Mouse (Mus musculus) spleen, adult 2 months (tissue): ENCODE measurements around the gene Bcat2. TPM values are rescaled to one million over a fixed set of nuclear protein-coding genes. Genes with fewer than 3 reads are reported as not detected.

Experiments
- DNase-seq, 2 experiments: peaks; one replicate each; pipeline versions ENCODE4 v3.0.0 to v3.0.0-alpha.2; 2012 to 2021; ENCODE audit warnings: low spot score in 2 of 2, low read depth in 1 of 2
- H3K27ac ChIP-seq: fragments of 200-500 bp; 2 replicates; pipeline ENCODE4 v1.5.1; 2012; ENCODE audit warnings: low read length, inconsistent platforms; ENCODE audit not compliant: insufficient read depth
- H3K27me3 ChIP-seq: fragments of 200-500 bp; 2 replicates; pipeline ENCODE4 v1.6.1; 2012; ENCODE audit warnings: mild to moderate bottlenecking, moderate library complexity, low read length, inconsistent platforms; ENCODE audit not compliant: control insufficient read depth, insufficient read depth
- H3K36me3 ChIP-seq: fragments of 200-500 bp; 2 replicates; pipeline ENCODE4 v1.6.1; 2012; ENCODE audit warnings: mild to moderate bottlenecking, low read length, inconsistent platforms; ENCODE audit not compliant: control insufficient read depth, insufficient read depth
- H3K4me1 ChIP-seq: fragments of 200-500 bp; 2 replicates; pipeline ENCODE4 v1.6.1; 2011; ENCODE audit warnings: inconsistent platforms; ENCODE audit not compliant: control insufficient read depth, insufficient read depth, insufficient read length
- H3K4me3 ChIP-seq: fragments of 200-500 bp; 2 replicates; pipeline ENCODE4 v1.5.1; 2011; ENCODE audit warnings: mild to moderate bottlenecking, inconsistent platforms; ENCODE audit not compliant: insufficient read depth, insufficient read length; ENCODE audit errors: extremely low read depth
- CTCF ChIP-seq: fragments of 200-500 bp; IDR thresholded peaks from 2 replicates; pipeline ENCODE4 v1.5.1; 2011; ENCODE audit warnings: mild to moderate bottlenecking, inconsistent platforms; ENCODE audit not compliant: insufficient read depth, insufficient read length, insufficient replicate concordance; ENCODE audit errors: extremely low read depth
- POLR2A ChIP-seq: fragments of 200-500 bp; IDR thresholded peaks from 2 replicates; pipeline ENCODE4 v1.6.1; 2011; ENCODE audit warnings: low read depth, low read length, inconsistent platforms
- WGBS: fragments of 180-500 bp; shearing (Covaris S2); methylation state at CpG from one replicate; pipeline ENCODE4 v1.1.7; 2018; 5-methylcytosine and 5-hydroxymethylcytosine counted together
- polyA plus RNA-seq: library from polyadenylated mRNA; depleted of rRNA; stranded (reverse); fragments of >200 nt; gene quantifications from 2 replicates; pipeline ENCODE4 v1.2.3, GENCODE M21; 2012

The Bcat2 gene
- polyA plus RNA-seq, 1 experiment = 55.6 TPM

DNA sequence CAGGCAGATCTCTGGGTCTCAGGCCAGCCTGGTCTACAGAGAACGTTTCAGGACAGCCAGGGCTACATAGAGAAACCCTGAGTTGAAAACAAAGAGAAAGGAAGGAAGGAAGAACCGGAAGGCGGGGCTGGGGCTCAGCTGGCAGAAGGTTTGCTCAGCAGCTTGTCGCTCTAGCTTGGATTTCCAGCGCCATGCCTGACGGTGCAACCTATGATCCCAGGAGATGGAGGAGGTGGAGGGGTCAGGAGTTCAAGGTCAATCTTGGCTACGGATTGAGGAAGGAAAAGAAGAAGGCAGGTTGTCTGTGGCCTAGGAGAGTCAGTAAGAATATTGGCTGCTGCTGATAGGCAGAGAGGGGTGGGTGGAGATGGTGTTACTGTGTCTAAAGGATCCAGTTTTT is 9.7 kb upstream of the Bcat2 start:
- Histone ChIP-seq H3K4me1 (0 out of 2 replicates have a peak, but pooled peaks cover 7% of the 10 kb centered on the region), H3K27ac (no peak overlapping the region), H3K36me3 (no peaks in the 10 kb centered on the region), H3K4me3 (no peak overlapping the region), H3K27me3 (no peaks in the 10 kb centered on the region)
- WGBS = 54% methylated on average over 7 of the region's 7 CpGs
- no peak for DNase-seq
- TF ChIP-seq CTCF = no peak
- no peak for TF ChIP-seq POLR2A

DNA sequence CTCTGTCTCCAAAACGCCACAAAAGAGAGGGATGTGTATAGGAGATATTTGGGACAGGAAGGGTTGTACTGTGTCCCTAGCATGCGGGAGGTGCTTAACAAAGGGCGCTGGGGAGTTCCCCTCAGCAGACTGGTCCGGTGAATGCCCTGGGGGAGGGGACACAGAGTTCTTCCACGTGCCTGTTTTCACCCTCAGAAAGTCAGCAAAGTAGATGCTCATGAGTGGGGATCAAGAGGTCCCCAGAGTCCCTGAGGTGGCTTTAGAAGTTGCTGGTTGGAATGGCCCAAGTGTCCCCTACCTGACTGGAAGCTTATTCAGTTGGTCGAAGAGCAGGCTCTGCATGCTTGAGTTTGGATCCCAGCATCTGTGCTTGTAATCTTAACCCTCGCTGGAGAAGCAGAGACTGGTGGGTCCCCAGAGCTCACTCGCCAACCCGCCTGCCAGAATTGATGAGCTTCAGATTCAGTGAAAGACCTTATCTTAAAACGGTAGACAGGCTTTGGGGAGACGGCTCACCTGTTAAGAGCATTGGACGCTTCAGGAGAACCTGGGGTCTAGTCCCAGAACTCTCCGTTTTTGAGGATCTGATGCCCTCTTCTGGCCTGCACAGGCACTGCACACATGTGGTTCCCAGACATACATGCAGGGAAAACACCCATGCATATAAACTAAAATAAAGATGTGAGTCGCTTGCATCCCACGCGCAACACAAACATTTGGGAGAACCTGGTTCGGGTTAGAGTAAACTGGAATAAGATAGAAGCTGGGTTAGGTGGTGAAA is 8.9 kb upstream of the Bcat2 start:
- Histone ChIP-seq H3K4me1 (0 out of 2 replicates have a peak, but pooled peaks cover 7% of the 10 kb centered on the region), H3K27me3 (no peaks in the 10 kb centered on the region), H3K36me3 (no peaks in the 10 kb centered on the region), H3K27ac (no peak overlapping the region), H3K4me3 (no peak overlapping the region)
- WGBS = 13% methylated on average over 17 of the region's 17 CpGs
- peak; percentile 55 to 79 for DNase-seq
- TF ChIP-seq POLR2A (no peak), CTCF (peak; percentile 82; the same call in 1 of the 2 replicates)

DNA sequence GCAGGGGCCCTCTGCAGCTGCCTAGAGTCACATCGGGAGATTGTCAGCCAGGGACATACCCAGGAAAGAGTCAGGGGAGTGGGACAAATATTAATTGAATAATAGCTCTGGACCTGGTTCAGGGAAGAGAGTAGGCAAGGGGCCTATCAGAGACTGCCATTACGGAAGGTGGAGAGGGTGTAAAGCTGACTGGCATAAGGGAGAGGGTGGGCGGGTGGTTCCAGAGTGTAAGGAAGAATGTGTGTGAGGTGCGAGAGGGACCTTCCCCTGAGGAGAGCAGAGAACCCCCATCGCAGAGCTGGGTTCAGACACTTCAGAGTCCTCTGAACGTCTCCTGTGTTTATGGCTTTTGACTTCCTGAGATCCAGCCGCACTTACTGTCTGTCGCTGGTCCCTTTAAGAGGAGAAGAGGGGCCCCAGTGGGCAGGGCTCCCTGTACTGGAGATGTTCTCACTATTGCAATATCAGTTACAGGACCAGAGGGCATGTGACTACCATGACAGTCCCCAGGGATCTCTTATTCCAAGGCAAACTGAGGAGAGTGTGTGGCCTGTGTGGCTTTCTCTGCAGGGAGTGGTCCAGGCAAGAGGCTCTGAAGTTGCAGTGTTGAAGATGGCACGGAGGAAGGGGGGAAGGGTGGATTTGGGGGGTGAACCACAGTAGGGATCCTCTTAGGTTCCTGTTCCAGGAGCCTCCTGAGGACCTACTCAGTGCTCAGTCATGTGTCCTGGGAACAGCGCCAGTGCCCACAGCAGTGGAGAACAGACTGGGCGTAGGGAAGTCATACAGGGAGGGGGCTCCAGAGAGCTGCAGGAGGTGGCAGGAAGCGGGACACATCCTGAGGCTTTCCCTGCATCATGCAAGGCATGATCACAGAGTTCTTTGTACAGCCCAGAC is 8.1 kb upstream of the Bcat2 start:
- no peaks in the 10 kb centered on the region for H3K36me3 ChIP-seq
- TF ChIP-seq CTCF = no peak
- no peak for TF ChIP-seq POLR2A
- H3K27ac ChIP-seq = no peak overlapping the region
- WGBS = 40% methylated on average over 12 of the region's 12 CpGs
- H3K27me3 ChIP-seq = no peaks in the 10 kb centered on the region
- 0 out of 2 replicates have a peak, but pooled peaks cover 7% of the 10 kb centered on the region for H3K4me1 ChIP-seq
- no peak overlapping the region for H3K4me3 ChIP-seq
- no peak for DNase-seq

DNA sequence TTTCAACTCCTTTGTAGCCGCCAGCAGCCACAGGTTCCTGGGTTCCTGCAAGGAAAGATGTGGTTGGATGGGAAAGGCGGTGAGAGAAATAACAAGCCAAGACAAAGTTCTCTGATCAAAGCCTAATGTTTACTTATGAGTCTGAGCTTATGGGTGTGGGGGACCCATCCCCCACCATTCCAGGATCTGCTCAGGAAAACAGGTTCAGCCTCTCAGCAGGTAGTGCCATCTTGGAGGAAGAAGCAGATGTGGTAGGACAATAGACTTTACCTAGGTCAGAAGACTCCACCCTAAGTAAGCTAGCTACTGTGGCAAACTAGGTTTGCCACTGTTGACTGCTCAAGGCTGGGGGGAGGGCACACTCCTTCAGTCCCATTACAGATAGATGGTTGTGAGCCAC is 5.1 kb upstream of the Bcat2 start:
- no peaks in the 10 kb centered on the region for H3K36me3 ChIP-seq
- 95% methylated on average over 2 of the region's 2 CpGs for WGBS
- H3K4me3 ChIP-seq = no peak overlapping the region
- no peaks in the 10 kb centered on the region for H3K27me3 ChIP-seq
- no peak for DNase-seq
- H3K27ac ChIP-seq = no peak overlapping the region
- H3K4me1 ChIP-seq = peaks cover 8% of the 10 kb centered on the region; the same call in 1 of the 2 replicates
- TF ChIP-seq CTCF (no peak), POLR2A (no peak)

DNA sequence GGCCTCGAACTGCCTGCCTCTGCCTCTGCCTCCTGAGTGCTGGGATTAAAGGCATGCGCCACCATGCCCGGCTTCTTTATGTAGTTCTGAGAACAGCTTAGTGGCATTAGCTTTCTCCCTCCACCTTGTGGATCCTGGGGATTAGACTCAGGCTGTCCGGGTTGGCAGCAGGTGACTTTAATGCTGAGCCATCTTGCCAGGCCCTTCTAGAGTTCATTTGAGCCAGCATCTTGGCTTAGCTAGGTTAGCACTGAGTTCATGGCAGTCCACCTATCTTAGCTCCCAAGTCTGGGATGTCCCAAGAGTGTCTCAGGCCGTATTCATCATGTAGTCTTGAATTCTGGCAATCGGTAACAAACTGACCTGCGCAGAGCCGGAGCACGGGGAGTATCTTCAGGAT is 4.5 kb upstream of the Bcat2 start:
- no peak for DNase-seq
- H3K36me3 ChIP-seq = no peaks in the 10 kb centered on the region
- no peaks in the 10 kb centered on the region for H3K27me3 ChIP-seq
- TF ChIP-seq CTCF (no peak), POLR2A (no peak)
- peaks cover 9% of the 10 kb centered on the region; the same call in 1 of the 2 replicates for H3K4me1 ChIP-seq
- 96% methylated on average over 9 of the region's 9 CpGs for WGBS
- H3K27ac ChIP-seq = no peak overlapping the region
- H3K4me3 ChIP-seq = no peak overlapping the region

DNA sequence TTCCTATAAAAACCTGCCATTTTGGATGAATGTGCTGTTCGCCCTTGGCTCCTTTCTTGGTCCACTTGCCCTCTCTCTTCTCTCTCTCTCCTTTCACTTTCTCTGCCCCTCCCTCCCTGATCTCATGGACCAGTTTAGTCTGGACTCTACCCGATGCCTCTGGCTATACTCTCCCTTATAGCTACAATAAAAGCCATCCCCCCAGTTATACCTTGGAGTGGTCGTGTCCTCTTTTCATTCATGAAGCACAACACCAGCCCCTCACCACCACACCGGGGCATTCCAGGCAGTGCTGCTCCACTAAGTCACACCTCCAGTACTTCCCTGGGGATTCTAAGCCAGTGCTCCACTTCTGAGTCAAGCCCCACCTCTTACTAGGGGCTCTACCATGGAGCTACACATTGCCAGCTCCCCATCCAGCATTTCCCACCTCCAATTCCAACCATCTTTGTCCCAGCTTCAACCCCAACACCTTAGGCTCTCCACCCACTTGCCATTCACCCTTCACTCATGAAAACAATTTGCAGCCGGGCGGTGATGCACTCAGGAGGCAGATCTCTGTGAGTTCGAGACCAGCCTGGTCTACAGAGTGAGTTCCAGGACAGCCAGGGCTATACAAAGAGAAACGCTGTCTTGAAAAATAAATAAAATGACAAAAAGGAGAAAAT is 2.7 kb upstream of the Bcat2 start:
- Histone ChIP-seq H3K27me3 (no peaks in the 10 kb centered on the region), H3K36me3 (no peaks in the 10 kb centered on the region), H3K27ac (no peak overlapping the region), H3K4me1 (peaks cover 12% of the 10 kb centered on the region; the same call in 1 of the 2 replicates), H3K4me3 (no peak overlapping the region)
- no peak for DNase-seq
- no peak for TF ChIP-seq CTCF
- no peak for TF ChIP-seq POLR2A
- WGBS = 85% methylated on average over 8 of the region's 8 CpGs
